Mouse (Mus musculus) regulatory T cell (primary cell): Measurements from ENCODE around the gene Arhgap15.

ENCODE experiments used
- in situ Hi-C: fragments of 300-600 bp; cut with MboI, MseI; formaldehyde crosslinking; loops from one replicate; pipeline ENCODE4 v1.15.1; 2025; ENCODE audit warnings: high pct_unique_total_duplicates

The Arhgap15 gene

DNA sequence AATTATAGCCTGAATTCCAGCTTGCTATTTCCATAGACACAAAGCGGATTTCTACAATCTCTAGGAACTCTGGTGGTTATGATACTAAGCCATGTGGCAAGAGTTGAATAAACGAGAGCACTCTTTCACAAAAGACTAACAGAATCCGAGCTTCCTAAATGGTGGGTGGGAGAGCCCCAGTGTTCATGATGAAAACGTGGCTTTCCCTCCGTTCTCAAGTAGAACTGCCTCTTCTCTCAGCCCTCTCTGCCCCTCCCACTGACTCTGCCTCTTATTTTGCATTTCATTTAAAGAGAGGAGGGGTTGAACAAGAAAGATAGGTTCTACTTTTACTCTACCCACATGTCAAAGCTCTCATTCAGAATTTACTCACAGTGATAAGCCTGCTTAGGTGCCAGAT is 551.3 kb downstream of the Arhgap15 start:
- in situ Hi-C loops, result no loop called here

GRCm38 (mm10) chr2:44300466-44300865 is 551.8 kb downstream of the Arhgap15 start:
- in situ Hi-C loops, result no loop called here

DNA sequence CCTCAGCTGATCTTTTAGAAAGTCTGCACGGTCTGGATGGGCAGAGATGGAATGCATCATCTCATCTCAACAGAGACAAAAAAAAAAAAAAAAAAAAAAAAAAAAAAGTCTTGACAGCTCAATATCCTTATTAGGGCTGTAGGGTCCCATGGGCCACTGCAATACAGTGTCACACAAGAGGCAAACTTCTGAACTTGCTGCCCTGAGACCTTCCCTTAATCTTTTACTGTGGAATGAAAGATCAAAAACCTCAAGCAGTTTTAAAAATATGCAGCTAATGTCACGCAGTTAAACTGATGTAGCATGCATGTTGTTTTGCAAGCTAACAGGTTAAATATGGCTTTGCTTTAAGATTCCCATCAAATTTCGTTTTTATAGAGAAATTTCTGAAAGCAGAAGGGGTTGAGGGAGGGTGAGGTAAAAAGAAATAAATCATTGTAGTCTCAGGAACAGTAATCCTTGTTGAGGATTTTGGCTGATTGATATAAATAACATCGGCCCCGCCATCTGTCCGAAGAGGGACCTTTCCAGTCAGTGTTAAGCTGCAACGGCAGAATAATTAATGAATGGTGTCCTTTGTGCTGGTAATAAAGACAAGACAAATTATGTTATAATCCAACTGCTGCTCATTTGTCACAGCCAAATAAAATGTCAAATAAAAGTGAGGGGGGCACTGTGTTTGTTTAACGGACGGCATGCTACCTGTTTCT is 555.8 kb downstream of the Arhgap15 start:
- in situ Hi-C loops, result no loop called here

DNA sequence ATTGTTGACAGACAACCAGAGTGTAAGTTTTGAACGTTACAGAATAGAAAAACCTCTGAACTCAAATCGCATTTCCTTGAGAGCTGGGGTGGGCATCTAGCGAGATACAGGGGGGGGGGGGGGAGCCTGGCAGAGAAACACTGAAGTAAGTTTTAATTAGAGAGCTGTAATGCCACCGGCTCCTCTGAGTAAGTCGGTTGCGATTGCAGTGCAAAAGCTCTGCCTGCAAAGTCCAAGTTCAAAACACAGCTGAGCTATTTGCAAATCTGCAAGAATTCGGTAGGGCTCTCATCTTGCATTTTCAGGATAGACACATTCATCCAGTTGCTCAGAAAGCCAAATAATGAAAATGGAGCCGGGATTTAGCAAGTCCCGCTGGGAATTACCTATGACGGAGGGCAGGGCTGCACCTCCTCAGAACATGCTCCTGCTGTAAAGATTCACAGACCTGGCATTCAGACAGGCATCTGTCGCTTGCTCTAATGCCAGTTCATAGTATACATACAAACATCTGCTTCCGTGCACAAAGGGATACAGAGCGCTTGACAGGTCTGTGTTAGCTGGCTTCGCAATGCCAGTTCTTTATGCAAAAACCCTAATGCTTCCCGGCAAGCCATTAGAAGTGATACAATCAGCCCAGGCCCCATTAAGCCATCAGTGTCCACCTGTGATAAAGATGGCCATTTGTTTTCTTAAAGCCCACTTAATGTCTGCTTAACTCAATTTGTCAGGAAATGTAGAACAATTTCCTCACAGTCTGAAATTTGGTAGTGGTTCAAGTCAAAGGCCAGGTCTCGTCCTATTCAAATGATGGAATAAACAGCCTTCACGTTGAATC is 556.6 kb downstream of the Arhgap15 start:
- in situ Hi-C loops, result no loop called here

- in situ Hi-C loops, result no loop called here
These were observed 557.5 kb downstream of the Arhgap15 start for GRCm38 (mm10) chr2:44306137-44306536.

DNA sequence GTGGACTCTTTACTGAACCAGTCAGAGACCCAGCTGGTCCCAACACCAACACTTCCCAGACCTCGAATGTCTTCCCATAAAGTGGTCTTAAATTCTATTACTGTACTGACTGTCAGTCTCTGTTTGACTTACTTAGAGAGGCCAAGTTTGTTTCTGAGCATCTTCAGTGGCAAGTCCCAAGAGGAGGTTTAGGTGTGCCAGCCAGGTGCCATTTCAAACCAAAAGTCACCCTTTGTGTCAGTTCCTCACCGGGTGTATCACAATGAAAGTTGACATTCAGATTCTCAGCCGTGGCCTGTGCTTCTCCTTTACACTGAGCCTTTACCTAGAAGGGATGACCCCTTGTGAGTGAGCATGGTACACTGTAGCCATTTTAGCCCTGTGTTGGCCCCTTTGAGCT is 560.5 kb downstream of the Arhgap15 start:
- in situ Hi-C loops, result no loop called here

DNA sequence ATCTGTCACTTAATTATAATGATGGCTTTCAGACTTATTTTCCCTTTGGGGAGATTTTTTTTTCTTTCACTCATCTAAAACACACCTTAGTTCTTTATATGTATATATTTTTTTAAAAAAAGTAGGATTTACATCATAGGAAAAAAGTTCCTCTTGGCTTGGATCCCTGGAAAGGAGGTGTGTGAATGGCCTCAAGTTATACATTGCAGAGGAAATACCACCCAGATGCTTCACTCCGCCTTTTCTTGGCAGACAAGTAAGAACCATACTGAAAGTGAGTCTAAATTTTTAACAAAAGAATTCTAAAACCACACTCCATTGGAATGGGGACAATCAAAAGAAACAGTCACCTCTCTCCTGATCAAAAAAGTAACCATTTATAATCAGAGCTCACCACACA is 560.9 kb downstream of the Arhgap15 start:
- in situ Hi-C loops, result no loop called here

GRCm38 (mm10) chr2:44310095-44310748 is 561.6 kb downstream of the Arhgap15 start:
- in situ Hi-C loops, result no loop called here

- in situ Hi-C loops, result no loop called here
These were observed 562.6 kb downstream of the Arhgap15 start for GRCm38 (mm10) chr2:44311216-44311615.

DNA sequence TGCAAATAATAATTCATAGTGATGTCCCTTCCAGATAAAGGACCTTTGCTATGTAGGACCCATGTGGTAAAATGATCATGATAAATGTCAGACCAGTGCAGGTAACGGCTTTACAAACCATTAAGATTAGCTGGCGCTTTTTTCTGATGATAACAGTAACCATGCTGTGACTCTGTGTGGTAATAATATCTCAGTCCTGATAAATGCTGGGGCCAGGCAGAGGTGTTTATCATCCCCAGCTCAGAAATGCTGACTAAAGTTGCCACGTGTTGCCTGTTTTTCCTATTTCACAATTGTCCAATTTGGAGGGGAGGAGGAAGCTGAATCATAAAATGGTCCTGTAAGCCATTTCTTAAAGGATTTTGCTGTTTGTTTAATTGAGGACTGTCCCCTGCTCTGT is 564.9 kb downstream of the Arhgap15 start:
- in situ Hi-C loops, result no loop called here

DNA sequence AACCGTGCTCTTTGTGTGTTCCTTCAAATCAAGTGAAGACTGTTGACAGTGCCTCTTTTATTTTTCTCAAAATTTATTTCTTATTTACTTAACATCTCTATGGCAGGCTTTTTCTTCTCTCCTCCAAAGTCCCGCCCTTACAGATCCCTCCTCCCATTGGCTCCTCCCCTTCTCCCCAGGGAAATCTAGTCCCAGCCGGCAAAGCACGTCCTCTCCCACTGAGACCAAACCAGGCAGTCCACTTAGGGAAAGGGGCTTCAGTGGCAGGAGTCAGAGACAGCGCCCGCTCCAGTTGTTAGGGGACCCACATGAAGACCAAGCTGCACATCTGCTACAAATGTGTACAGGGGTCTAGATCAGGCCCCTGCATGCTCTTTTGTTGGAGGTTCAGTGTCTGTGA is 569.8 kb downstream of the Arhgap15 start:
- in situ Hi-C loops, result no loop called here

- in situ Hi-C loops, result no loop called here
These were observed 570.9 kb downstream of the Arhgap15 start for GRCm38 (mm10) chr2:44319479-44319878.

DNA sequence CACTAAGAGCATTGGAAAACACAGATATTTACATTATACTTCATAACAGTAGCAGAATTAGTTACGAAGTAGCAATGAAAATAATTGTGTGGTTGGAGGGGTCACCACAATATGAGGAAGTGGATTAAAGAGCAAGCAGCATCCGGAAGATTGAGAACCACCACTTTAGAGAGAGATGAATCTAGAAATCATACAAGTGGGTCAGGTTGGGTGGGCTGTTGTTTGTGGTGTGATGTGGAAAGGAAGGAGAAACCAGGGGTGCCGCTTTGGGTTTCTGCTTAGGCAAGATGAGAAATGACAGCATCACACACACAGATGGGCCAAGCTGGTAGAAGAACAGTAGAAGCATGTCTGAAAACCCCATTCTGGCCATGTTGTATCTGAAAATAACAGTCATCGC is 575.2 kb downstream of the Arhgap15 start:
- in situ Hi-C loops, result no loop called here

DNA sequence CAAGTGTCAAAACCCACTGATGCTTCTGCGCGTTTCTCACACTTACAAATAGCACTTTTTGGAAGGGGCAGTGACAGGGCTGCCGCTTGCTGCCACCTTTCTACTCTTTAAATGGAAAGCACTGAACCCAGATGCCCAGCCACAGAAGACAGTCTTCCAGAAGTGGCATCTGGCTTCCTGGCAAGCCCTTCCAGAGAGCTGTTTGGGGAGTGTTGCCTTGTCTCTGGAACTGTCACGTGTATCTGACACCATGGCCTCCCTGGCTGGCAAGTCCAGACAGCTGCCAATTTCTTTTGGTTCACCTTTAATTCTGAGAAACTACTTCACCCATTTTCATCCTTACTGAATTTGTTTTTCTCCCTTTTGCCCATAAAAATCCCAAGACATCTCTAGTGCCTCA is 584.7 kb downstream of the Arhgap15 start:
- in situ Hi-C loops, result no loop called here

DNA sequence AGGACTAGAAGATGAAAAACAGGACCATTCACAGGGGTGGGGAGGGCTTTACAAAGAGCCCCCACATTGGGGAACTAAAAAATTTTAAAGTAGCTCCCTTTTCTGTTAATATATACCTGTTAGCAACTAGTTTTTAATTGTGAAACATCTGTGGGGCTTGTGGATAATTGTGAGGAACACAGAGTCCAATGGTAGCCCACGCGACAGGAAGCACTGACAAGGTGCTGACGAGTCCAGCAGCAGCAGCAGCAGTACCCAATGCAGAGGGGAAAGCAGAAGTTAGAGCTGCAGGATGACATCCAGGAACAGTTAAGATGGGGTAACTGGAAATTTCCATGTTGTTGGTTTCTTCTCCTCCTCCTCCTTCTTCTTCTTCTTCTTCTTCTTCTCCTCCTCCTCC is 585.4 kb downstream of the Arhgap15 start:
- in situ Hi-C loops, result no loop called here

DNA sequence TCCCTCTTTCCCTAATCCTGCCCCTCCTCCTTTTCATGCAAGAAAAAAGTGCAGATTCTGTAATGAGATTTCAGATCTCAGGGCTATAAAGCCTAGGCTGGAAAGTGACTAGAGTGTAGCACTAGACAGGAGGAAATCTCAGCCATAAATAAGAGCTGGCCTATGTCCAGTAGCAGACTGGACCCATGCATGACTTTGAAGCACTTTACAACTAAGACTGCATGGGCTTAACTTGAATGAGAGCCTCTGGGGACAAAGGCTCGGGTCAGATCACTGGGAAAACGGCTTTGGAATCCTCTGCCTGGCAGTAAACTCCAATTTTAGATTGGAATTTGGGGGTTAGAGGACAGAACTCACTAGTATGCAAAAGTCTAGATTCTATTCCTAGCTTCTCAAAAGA is 585.9 kb downstream of the Arhgap15 start:
- in situ Hi-C loops, result no loop called here

DNA sequence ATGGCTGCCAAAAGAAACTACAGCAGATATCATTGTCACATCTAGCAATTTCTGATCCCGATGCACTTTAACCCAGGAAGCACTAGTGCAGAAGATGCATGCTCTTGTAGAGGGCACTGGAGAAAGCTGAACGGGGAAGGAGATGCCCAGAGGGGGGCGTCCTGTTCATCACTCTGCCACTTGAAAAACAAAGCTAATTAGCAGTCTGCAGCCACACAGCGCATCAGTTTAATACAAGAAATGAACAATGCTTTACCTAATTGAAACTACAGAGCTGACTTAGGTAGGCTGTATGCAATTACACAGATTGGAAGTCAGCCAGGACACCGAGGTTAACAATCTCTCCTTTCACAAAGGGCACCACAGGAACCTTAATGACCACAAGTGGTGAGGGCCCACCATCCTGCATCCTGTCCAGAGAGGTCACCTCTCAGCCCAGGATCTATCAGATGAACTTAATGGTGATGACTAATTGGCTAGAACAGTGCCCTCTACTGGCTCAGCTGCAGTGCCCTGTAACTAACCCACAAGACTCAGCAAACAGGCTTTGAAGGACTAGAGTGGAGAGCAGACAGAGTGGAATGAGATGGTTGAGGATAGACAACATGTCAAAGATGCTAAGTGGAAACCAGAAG is 588.2 kb downstream of the Arhgap15 start:
- in situ Hi-C loops, result loop anchor here (5.0 kb wide), 1 partner anchor 50 kb away; no protein-coding TSS in a partner anchor

DNA sequence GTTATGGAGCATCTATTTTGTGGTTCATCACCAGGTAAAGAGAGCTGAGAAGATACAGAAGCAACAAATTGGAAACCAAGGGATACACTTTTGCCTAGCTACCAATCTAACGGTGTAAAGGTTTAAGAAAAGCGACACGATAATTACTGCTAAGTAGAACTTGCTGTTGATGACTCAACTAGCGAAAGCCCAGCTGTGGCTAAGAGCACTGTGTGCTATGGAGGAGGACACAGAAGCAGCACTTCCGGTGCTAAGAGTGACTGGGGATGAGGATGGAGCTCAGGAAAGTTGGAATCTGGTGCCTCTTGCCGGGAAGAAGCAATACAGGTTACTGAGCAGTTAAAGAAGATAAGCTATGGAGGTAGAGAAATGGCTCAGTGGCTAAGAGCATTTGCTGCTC is 589.8 kb downstream of the Arhgap15 start:
- in situ Hi-C loops, result loop anchor here (5.0 kb wide), 1 partner anchor 49 kb away; no protein-coding TSS in a partner anchor

DNA sequence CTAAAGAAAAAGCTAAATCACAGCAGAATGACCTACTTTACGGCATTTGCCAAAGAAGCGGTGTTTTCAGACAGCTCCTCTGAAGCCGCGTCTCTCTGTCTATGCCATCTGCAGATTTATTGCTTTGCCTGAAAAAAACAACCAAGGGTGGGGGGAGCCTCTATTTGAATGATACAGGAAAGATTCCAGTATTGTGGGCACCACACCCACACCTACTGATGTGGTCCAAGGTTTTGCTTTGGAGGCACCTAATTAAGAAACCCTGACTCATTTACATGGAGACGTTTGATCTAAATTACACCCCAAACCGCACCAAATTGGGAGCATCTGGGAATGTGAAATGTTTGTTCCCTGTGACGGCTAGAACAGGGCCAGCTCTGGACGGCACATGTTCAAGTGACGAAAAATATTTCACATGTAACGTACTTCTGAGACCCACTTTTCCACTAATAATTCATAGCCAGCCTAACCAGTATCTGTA is 592.5 kb downstream of the Arhgap15 start:
- in situ Hi-C loops, result no loop called here

GRCm38 (mm10) chr2:44344861-44345260 is 596.2 kb downstream of the Arhgap15 start:
- in situ Hi-C loops, result no loop called here

- in situ Hi-C loops, result no loop called here
These were observed 596.8 kb downstream of the Arhgap15 start for GRCm38 (mm10) chr2:44345325-44345945.
